Mouse (Mus musculus) small intestine, adult 2 months (tissue): ENCODE measurements around the gene Cfap99. TPM values are rescaled to one million over a fixed set of nuclear protein-coding genes. Genes with fewer than 3 reads are reported as not detected.

Experiments used
- H3K27ac ChIP-seq: fragments of 200-500 bp; 2 replicates; pipeline ENCODE4 v1.5.1; 2012; ENCODE audit warnings: low read depth, low read length, control low read depth, inconsistent platforms; ENCODE audit not compliant: insufficient read depth
- H3K27me3 ChIP-seq: fragments of 200-500 bp; 2 replicates; pipeline ENCODE4 v1.6.1; 2012; ENCODE audit warnings: mild to moderate bottlenecking, moderate library complexity, low read length, inconsistent platforms; ENCODE audit not compliant: control insufficient read depth, insufficient read depth
- H3K36me3 ChIP-seq: fragments of 200-500 bp; 2 replicates; pipeline ENCODE4 v1.6.1; 2012; ENCODE audit warnings: mild to moderate bottlenecking, low read length, control low read depth, inconsistent platforms; ENCODE audit not compliant: control insufficient read depth, insufficient read depth
- H3K4me1 ChIP-seq: fragments of 200-500 bp; 2 replicates; pipeline ENCODE4 v1.6.1; 2012; ENCODE audit warnings: low read length, inconsistent platforms, mixed read lengths; ENCODE audit not compliant: control insufficient read depth, insufficient read depth, insufficient read length
- H3K4me3 ChIP-seq: fragments of 200-500 bp; 2 replicates; pipeline ENCODE4 v1.5.1; 2012; ENCODE audit warnings: low read depth, mild to moderate bottlenecking, control low read depth, inconsistent platforms, low read length, moderate library complexity
- CTCF ChIP-seq: fragments of 200-500 bp; IDR thresholded peaks from 2 replicates; pipeline ENCODE4 v1.5.1; 2012; ENCODE audit warnings: low read depth, mild to moderate bottlenecking, control low read depth, inconsistent platforms, low read length, moderate library complexity, mixed read lengths; ENCODE audit not compliant: insufficient replicate concordance, insufficient read length; ENCODE audit errors: extremely low read depth
- POLR2A ChIP-seq: fragments of 200-500 bp; IDR thresholded peaks from 2 replicates; pipeline ENCODE4 v1.6.1; 2012; ENCODE audit warnings: low read depth, mild to moderate bottlenecking, control low read depth, inconsistent platforms, low read length, moderate library complexity
- WGBS: fragments of 180-500 bp; shearing (Covaris S2); methylation state at CpG from one replicate; pipeline ENCODE4 v1.1.7; 2018; 5-methylcytosine and 5-hydroxymethylcytosine counted together
- polyA plus RNA-seq: library from polyadenylated mRNA; depleted of rRNA; stranded (reverse); fragments of >200 nt; gene quantifications from 2 replicates; pipeline ENCODE4 v1.2.3, GENCODE M21; 2012

Gene Cfap99
- polyA plus RNA-seq, 1 experiment, result not detected

- TF ChIP-seq CTCF (no peak), POLR2A (no peak)
- Histone ChIP-seq H3K4me3 (no peak overlapping the region), H3K27me3 (no peaks in the 10 kb centered on the region), H3K4me1 (peaks cover 2% of the 10 kb centered on the region), H3K36me3 (no peaks in the 10 kb centered on the region), H3K27ac (no peak overlapping the region)
- WGBS, result 27% methylated on average over 4 of the region's 4 CpGs
Measured at GRCm38 (mm10) chr5:34252307-34252966, 36.0 kb upstream of the Cfap99 start.

GRCm38 (mm10) chr5:34252967-34253519 lies 35.4 kb upstream of the Cfap99 start:
- no peak for TF ChIP-seq CTCF
- TF ChIP-seq POLR2A, result no peak
- H3K36me3 ChIP-seq, result no peaks in the 10 kb centered on the region
- WGBS, result 67% methylated on average over 4 of the region's 4 CpGs
- H3K27me3 ChIP-seq, result no peaks in the 10 kb centered on the region
- H3K4me3 ChIP-seq, result no peak overlapping the region
- H3K4me1 ChIP-seq, result peaks cover 2% of the 10 kb centered on the region
- no peak overlapping the region for H3K27ac ChIP-seq

GRCm38 (mm10) chr5:34254309-34254708 lies 34.1 kb upstream of the Cfap99 start:
- Histone ChIP-seq H3K36me3 (no peaks in the 10 kb centered on the region), H3K4me1 (no peaks in the 10 kb centered on the region; the same call in none of the 2 replicates), H3K4me3 (no peak overlapping the region), H3K27me3 (no peaks in the 10 kb centered on the region), H3K27ac (no peak overlapping the region)
- WGBS, result 66% methylated on average over 8 of the region's 8 CpGs
- TF ChIP-seq POLR2A, result no peak
- no peak for TF ChIP-seq CTCF

- no peaks in the 10 kb centered on the region; the same call in 1 of the 2 replicates for H3K4me1 ChIP-seq
- H3K27ac ChIP-seq, result no peak overlapping the region
- H3K36me3 ChIP-seq, result no peaks in the 10 kb centered on the region
- WGBS, result 81% methylated on average over 3 of the region's 3 CpGs
- no peak overlapping the region for H3K4me3 ChIP-seq
- no peak for TF ChIP-seq POLR2A
- TF ChIP-seq CTCF, result no peak
- no peaks in the 10 kb centered on the region for H3K27me3 ChIP-seq
Measured at GRCm38 (mm10) chr5:34255189-34255588, 33.2 kb upstream of the Cfap99 start.

GRCm38 (mm10) chr5:34259172-34259816 lies 29.1 kb upstream of the Cfap99 start:
- TF ChIP-seq POLR2A, result no peak
- TF ChIP-seq CTCF, result no peak
- H3K27me3 ChIP-seq, result no peaks in the 10 kb centered on the region
- no peaks in the 10 kb centered on the region for H3K4me1 ChIP-seq
- 79% methylated on average over 3 of the region's 3 CpGs for WGBS
- no peak overlapping the region for H3K27ac ChIP-seq
- no peaks in the 10 kb centered on the region for H3K36me3 ChIP-seq
- no peak overlapping the region for H3K4me3 ChIP-seq

- Histone ChIP-seq H3K36me3 (no peaks in the 10 kb centered on the region), H3K4me3 (no peak overlapping the region), H3K4me1 (no peaks in the 10 kb centered on the region), H3K27me3 (no peaks in the 10 kb centered on the region), H3K27ac (no peak overlapping the region)
- 65% methylated on average over 4 of the region's 4 CpGs for WGBS
- TF ChIP-seq POLR2A (no peak), CTCF (no peak)
Measured at GRCm38 (mm10) chr5:34266065-34266464, 22.3 kb upstream of the Cfap99 start.

GRCm38 (mm10) chr5:34269197-34269920 lies 19.0 kb upstream of the Cfap99 start:
- Histone ChIP-seq H3K4me3 (no peak overlapping the region), H3K36me3 (no peaks in the 10 kb centered on the region), H3K27me3 (no peaks in the 10 kb centered on the region), H3K4me1 (no peaks in the 10 kb centered on the region), H3K27ac (no peak overlapping the region)
- TF ChIP-seq POLR2A, result no peak
- TF ChIP-seq CTCF, result no peak
- WGBS, result 83% methylated on average over 16 of the region's 16 CpGs
